Mouse (Mus musculus) testis, postnatal 10 days (tissue): Measurements from ENCODE around the gene Tmem94.
"Not testable (repeated sequence)": the region's sequence is repeated elsewhere in the genome, so short reads cannot be mapped to it uniquely, and the experiment has no call there.

Experiments
- DNase-seq: peaks from one replicate; pipeline ENCODE4 v3.0.0; 2021; ENCODE audit warnings: low spot score

Gene Tmem94

DNA sequence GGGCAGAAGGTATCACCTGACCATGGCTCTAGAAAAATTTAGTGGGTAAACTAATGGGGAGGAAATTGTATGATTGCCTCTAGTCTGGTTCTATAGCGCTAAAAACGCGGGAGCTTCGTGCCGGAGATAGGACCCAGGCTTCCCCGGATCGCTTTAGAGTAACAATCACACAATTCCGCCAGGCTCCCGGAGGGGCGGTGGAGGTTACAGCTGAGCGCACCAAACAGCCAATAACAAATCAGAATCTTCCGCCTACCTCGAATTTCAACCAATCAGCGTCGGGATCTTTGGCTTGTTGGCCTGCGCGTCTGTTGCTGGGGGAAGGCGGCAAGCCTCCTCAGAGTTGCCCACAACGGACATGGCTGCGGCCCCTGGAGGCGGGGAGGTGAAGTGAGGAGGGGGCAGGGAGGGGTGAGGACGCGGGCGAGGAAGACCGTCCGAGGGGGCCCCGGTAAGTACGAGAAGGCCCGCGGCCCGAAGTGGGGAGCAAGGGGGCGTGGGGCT lies at the start of gene Tmem94:
Tmem94 (plus strand) TSS at position 331 of the 504 bp plus-strand sequence.
- DNase-seq, result peak; percentile 96

DNA sequence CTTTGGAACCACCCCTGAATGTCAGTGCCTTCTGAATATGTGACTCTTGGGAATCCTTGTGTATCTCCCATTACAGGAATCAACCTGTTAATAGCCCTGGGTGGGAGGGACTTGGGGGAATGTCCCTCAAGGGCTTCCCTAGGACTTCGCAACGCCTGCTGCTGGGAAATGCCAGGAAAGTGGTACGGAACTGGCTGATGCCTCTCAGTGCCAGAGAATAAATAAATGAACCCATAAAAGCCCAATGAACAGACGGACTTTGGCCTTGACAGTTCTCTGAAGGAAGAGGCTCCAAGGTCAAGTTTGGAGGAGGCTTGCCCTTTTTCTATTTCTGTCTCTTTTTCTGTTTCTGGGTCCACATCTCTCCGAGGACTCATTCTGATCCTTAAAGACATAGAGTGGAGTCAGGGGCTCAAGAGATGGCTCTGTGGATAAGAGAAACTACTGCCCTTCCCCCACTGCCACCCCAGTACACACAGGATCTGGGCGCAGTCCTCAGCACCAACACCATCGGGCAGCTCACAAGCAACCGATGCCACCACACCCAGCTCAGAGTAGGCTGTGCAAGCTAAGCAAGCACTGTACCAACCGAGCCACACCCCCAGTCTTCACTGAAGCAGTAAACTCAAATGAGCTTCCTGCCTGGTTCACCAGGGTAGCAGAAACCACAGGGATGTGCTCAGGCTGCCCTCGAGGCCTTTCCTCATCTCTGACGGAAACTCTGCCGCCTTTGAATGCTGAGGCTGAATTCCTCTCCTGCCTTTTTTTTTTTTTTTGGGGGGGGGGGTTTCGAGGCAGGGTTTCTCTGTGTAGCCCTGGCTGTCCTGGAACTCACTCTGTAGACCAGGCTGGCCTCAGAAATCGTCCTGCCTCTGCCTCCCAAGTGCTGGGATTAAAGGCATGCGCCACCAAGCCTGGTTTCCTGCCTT lies 48.6 kb upstream of the Tmem94 start:
- no peak for DNase-seq

DNA sequence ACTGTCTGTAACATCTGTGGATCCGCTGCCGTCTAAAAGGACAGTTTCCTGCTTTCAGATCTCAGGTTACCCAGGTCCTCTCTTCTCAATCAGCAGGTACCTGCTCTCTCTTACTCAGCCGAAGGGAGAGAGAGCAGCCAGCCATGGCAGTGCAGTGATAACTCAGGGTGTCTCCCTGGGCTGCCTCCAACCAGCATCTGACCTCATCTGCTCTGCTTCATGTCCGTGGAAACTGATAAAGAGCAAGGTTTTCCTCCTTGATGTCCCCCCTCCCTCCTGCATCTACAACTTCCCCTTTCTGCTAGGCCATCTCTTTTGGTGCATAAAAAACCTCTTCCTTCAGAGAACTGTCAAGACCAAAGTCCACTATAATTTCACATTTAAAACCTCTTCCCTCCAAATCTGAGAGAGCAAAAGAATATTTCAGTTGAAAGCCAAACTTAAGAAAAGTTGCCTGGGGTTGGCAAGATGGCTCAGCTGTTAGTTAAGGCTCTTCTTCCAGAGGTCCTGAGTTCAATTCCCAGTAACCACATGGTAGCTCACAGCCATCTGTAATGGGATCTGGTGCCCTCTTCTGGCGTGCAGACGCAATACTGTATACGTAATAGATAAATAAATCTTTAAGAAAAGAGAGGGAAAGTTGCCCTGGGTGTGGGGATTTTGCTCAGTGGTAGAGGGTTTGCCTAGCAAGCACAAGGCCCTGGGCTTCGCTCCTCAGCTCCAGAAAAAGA lies 47.4 kb upstream of the Tmem94 start:
- no peak for DNase-seq

DNA sequence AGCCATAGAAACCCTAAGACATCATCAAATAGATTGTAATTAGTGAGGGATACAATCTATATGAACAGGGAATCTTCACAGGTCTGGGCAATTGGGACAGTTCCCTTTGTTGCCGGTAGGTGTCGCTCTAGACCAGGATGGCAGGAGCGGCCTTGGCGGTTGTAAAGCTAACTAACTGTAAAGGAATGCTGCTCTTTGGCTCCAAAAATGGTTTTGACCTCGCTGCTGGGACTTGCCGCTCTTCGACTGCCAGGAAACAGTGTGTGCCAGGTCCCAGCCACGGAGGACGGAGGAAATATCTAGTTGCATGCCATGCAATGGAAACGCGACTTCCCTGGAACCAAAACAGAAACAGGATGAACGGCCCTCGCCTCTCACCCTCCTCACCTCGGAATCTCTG lies 42.6 kb upstream of the Tmem94 start:
- DNase-seq, result peak; percentile 89

DNA sequence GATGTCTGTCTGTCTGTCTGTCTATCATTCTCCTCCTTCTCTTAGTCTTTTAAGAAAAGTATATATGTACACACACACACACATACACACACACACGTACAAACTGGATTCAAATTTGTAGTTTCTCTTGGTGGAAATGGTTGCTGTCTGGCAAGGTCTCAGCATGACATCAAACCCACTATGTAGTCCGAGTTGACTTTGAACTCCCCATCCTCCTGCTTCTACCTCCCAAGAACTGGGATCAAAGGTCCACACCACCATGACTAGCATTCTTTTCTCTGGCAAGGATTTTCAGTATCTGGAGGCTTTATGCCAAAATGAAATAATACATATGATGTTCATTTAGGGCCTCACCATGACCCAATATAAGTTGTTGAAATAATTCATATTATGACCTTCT lies 42.0 kb upstream of the Tmem94 start:
- DNase-seq, result no peak

DNA sequence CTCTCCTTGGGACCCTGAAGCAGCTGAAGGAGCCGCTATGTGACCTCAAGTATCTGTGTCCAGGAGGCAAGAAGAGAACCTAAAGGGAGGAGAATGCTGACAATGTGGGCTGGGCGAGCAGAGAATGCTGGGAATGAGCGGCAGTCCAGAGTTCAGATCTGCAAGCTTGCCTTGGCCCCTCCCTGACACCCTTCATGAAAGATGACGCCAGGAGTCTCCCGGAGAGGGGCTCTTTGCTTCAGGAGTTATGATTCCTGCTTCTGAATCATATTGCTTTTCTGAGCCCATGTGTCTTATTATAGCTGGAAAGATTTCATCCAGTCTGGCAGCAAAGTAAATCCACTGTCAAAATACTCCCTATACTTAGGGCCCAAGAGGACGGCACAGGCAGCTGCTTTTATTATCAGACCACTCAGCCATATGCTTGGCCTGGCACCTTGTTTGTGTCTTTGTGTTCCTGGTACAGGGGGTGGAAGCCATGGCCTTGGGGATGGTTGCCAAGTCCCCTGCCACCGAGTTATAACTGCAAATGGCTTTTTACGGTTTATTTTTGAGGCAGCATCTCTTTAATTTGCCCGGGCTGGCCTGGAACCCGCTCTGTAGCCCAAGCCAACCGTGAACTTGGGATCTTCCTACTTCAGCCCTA lies 31.1 kb upstream of the Tmem94 start:
- DNase-seq, result no peak

DNA sequence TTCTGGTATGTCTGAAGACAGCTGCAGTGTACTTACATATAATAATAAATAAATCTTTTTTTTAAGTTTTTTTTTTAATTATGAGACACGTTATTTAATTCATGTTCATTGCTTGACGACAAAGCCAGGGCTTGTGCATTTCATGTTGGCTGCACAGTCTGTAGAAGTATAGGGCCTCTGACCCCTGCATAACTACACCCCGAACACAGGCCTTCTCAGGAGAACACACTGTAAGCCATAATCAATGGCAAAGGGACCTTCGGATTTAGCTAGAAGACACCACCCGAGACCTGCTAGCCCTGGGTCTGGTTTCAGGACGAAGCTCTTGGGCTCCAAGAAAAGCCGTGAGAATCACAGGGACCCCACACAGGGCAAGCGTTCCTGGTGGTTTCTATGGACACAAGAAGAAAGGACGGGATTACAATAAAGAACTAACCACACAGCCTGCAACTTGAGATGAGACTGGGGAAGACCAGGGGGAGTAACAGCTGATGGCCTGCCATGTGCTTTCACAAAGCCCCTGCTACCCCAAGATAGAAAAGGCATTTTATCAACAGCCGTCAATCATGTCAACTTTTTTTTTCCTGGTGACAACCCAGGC lies 27.5 kb upstream of the Tmem94 start:
- DNase-seq, result peak; percentile 31

DNA sequence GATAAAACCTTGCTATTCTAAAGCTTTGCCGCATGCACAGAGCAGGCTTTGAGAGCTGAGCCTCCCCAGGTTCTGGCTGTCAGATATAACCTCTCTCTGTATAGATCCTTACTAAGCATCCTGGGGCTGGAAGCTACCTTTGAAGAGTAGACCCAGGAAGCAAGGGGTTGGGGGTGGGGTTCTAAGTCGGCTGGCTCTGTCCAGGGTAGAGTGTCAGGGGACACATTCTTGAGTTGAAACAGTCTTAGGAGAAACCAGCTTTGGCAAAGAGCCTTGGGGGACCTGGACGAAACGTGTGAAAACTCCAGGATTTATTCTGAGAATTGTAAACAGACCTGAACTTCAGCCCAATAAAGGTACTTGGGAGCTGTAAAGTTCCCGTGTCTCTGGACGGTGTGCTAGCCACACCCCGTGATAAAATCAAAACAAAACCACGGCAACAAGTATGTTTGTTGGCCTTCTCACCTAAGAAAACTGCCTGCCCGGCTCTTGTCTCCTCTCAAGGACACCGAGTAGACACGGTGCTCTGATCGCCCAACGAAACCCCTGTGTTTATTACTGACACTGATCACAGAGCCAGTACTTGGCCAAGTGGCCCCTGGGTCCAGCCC lies 26.9 kb upstream of the Tmem94 start:
- DNase-seq, result peak; percentile 29

DNA sequence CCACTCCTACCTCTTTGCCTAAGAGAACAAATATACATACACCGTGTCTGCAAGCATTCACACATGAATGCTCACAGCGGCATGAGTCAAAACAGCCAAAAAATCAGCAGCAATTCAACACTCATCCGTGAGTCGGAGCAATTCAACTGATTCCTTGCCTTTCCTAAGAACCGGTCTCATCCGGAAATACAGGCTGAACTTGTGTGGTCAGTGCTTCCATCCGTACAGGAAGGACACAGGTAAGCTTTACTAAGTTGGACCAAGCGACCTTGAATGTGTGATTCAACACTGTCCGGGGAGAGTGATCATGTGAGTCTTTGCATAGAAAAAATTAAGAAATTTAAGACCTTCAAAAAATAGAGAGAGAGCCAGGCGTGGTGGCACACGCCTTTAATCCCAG lies 24.2 kb upstream of the Tmem94 start:
- DNase-seq, result no peak

DNA sequence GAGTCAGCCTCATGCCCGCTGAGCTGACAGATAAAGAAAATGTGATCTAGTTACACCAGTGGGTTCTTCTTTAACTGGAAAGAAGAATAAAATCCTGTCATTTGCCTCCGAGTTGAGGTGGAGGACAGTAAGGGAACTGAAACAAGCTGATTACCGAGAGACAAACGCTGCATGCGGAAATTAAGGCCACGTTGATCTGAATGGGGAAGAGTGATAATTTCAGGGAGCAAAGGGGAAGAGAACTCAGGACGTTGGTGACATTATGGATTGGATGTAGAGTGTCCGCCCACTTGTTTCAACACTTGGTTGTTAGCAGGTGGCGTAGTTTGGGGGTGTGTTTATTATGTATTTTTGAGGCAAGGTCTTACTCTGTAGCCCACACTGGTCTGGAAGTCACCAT lies 22.3 kb upstream of the Tmem94 start:
- DNase-seq, result no peak

DNA sequence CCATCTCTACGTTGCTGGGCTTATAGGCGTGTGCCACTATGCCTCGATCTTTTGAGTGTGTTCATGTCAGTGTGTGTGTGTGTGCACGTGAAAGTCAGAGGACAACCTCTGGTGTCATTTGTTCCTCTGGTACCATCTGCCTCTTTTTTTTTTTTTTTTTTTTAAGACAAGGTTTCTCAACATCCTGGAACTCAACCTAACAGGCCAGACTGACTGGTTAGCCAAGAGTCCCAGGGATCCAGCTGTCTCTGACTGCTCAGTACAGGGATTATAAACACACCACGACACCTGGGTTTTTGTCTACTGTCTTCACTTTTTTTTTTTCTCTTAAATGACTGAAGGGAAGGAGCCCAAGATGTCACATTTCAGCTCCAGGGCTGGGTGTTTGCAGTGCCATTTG lies 20.8 kb upstream of the Tmem94 start:
- no peak for DNase-seq

DNA sequence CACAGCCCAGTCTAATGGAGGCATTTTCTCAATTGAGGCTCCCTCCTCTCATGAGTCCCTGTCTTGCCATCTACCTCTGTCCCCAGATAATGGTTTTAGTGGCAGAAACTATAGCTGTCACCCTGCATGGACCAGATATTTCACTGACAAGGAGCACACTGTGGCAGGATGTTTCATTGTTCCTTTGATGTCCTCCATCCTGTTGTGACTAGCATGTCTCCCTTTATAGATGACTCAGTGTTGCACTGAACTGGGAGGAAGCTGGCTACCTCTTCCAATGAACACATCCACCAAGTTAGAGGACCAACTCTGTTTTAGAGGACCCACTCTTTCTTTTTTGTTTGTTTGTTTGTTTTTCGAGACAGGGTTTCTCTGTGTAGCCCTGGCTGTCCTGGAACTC lies 19.1 kb upstream of the Tmem94 start:
- DNase-seq, result no peak

DNA sequence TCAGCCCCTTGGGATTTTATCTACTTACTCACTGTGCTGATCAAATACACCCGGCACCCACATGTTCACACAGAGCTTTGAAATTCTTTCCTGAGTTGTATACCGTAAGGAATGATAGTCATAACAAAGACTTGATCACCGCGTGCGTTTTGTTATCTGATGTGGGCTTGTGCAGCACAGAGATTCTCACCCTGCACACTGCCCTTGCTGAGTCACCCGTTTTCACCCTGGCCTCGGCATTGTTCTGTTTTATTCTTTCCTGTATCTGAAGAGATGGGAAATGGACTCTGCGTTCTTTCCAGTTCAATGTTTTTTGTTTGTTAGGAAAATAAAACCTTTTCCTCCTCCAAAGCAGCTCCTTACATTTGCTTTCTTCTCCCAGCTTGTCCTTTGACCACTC lies 18.5 kb upstream of the Tmem94 start:
- DNase-seq, result no peak

DNA sequence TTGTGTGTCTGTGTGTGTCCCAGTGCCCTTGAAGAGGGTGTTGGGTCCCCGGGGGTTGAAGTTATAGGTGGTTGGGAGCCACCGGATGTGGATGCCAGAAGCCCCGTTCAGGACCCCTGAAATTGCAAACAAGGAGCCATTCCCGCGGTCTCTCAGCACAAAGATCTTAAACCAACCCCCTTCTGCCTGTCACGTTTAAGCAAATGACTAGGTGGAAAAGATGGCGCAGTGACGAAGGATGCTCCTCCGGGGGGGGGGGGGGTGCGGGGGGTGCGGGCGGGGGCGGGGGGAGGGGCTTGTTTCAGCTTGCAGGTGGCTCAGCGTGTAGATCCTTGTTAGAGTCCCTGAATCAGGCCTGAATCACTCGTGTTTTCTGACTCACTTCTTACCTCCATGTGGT lies 17.9 kb upstream of the Tmem94 start:
- DNase-seq, result no peak

DNA sequence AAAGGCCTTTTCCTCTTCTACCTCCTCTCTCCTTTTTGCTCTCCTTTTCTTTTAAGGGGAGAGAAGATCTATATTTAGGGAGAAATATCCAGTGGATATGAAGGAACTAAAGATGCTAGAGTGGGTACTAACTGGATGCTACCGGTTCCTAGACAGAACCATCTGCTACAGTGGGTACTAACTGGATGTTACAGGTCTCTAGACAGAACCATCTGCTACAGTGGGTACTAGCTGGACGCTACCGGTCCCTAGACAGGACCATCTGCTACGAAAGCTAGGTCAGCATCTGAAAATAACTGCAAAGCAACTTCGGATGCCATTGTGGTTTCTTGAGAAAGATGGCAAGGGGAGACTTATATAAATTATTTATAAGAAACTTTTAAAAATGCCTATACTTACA lies 15.4 kb upstream of the Tmem94 start:
- DNase-seq, result no peak

DNA sequence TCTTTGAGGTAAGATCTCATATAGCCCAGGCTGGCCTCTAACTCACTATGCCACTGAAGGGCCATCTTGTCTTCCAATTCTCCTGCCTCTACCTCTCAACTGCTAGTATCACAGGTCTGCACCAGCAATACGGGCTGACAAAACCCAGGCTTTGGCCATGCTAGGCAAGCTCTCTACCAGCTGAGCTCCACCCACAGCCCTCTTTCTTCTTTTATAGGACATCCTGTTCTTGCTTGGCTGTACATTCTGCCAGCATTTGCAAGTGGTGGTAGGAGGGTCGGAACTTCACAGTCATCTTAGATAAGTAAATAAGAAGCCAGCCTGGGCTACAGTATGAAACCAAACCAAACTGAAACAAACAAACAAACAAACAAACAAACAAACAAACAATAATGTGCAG lies 13.5 kb upstream of the Tmem94 start:
- DNase-seq, result no peak

DNA sequence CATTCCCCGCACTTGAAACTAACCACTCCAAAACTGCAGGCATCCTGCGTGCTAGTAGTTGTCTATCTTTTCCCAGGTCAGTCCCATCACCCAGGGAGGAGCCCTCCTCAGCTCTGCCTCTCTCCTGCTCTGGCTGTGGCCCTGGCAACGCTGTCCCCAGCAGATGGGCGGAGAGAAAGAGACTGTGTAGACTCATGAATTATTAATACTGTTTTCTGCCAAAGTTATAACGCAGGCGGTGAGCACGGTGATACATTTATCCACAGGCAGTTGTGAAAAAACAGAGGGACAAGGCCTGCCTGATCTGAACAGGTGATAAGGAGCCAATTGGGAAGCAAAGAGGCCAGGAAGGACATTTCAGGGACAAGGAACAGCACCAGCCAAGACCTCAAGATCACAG lies 12.6 kb upstream of the Tmem94 start:
- no peak for DNase-seq

DNA sequence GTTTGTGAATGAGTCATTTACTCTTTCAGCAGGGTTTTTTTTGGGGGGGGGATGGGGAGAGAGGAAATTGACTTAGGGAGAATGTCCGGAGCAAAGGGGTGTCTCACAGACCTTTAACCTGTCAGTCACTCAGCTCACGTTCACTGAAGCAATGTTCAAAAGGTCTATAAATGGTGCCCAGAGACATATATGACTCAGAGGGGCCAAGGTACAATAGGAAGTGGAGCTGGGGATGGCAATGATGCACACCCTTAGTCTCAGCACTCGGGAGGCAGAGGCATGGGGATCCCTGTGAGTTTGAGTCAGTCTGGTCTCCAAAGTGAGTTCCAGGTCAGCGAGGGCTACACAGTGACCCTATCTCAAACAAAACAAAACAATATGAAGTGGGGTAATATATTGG lies 11.7 kb upstream of the Tmem94 start:
- DNase-seq, result no peak

DNA sequence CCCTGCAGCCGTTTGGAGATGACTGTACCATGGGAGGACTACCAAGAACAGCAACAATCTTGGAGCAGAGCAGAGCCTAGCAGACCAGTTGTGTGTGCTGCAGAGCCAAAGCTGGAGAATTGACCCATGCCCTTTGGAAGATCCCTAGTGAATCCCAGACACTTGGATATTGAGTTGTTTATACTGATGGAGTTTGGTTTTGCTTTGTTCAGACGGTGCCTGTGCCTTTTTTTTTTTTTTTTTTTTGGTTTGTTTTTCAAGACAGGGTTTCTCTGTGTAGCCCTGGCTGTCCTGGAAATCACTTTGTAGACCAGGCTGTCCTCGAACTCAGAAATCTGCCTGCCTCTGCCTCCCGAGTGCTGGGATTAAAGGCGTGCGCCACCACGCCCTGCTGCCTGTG lies 3.1 kb upstream of the Tmem94 start:
- DNase-seq, result not testable (repeated sequence)

DNA sequence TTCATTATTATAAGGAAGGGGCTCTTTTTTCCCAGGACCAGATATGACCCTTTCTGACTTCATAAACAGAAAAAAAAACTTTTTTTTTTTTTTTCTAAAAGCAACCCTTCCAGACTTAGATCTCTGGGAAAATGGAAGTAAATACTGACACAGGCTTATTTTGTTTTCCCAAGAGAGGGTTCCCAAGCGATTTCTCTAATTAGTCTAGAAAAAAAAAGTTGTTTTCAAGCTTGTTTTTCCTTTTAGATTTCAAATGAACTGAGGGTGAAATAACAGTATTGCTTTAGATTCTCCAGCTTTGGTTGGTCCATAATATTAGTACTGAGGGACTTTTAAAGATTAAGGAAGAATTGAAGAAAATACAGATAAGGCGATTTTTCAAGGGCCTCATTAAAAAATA lies 535 bp upstream of the Tmem94 start:
- DNase-seq, result no peak

DNA sequence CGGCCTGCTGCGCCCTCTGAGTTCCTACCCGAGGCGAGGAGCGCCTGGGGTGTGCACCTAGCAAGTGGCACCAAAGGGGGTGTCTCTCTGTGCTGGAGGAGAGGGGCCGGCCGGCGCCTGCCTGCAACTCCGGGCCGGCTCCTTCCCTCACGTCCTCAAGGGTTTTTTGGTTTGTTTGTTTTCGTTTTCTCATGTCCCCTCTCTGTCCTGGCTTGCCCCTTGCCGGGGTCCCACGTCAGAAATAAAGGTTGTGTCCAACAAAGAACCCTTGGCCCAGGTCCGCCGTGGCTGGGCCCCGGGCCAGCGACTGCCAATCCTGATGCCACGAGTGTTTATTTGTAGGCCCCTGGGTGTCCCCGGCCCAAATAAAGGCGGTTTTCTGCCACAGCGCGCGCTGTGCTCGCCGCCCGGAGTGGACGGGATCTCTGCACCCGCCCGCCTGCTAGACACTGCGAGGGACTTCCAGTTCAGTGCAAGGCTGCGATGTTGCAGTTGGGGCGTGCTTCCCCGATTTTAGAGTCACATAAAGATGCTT lies 441 bp downstream of the Tmem94 start:
- DNase-seq, result peak; percentile 72
